Comparison of ENCODE assay signal across 14 mouse cellular contexts in genomic region chr14:118608816-118609465, GRCm38 (mm10).
A peak's percentile ranks its signal among the peaks of the same experiment; 100 is the strongest.
DNase-seq lines count a peak whose midpoint lies in the region; ATAC-seq and TF ChIP-seq lines count a peak whose summit lies in the region.
"Had no signal": no experiment of that assay in that cellular context is flagged by ENCODE, and none has a peak within 500 bp of the region (broad histone marks: within the 10 kb centered on the region; RNA-seq: fewer than 3 reads in every experiment).

No protein-coding gene starts in this region.

- peak; percentile 20 to 64 for DNase-seq in left cerebral cortex, postnatal 14 days (ENCODE audit: low spot score in 2 of 2)
- DNase-seq in left cerebral cortex, adult 18-20 months (ENCODE audit: low spot score in 2 of 2) = no peak
- no peak for DNase-seq in neural tube, embryonic 10.5 days (ENCODE audit: extremely low spot score, low spot score)
- DNase-seq in forebrain, embryonic 14.5 days (ENCODE audit: low spot score) = peak; percentile 75
- DNase-seq in layer of hippocampus, postnatal 36 days = peak; percentile 7 to 22
- DNase-seq in stomach, postnatal 0 days (ENCODE audit: low spot score) = no peak
- no peak for DNase-seq in spleen, adult 12 weeks (ENCODE audit: low spot score)
- DNase-seq: gastrocnemius, postnatal 25 days; kidney, postnatal 36 days; thymus, adult 18-20 months had no signal

- WGBS in neural tube, embryonic 14.5 days = 69% methylated on average over 16 of the region's 16 CpGs
- 24% methylated on average over 16 of the region's 16 CpGs for WGBS in forebrain, embryonic 14.5 days
- WGBS in stomach, postnatal 0 days = 74% methylated on average over 16 of the region's 16 CpGs

- H3K27me3 ChIP-seq in neural tube, embryonic 14.5 days (ENCODE audit: control insufficient read depth, insufficient read depth, low read length) = no peaks in the 10 kb centered on the region
- H3K27me3 ChIP-seq in forebrain, embryonic 14.5 days (replicated peaks; ENCODE audit: control insufficient read depth, insufficient read depth, low read length) = no peaks in the 10 kb centered on the region
- H3K27me3 ChIP-seq in stomach, postnatal 0 days (ENCODE audit: control insufficient read depth, insufficient read depth, low read length) = no peaks in the 10 kb centered on the region
- H3K27me3 ChIP-seq: heart, embryonic 12.5 days had no signal

- intact Hi-C loops in left cerebral cortex, postnatal 14 days (cut with DNase I) = no loop called here

- H3K9me3 ChIP-seq in neural tube, embryonic 14.5 days (ENCODE audit: control insufficient read depth, low read length) = no peaks in the 10 kb centered on the region
- no peaks in the 10 kb centered on the region for H3K9me3 ChIP-seq in forebrain, embryonic 14.5 days (replicated peaks; ENCODE audit: control insufficient read depth, low read length)
- H3K9me3 ChIP-seq in stomach, postnatal 0 days (ENCODE audit: control insufficient read depth, low read length) = no peaks in the 10 kb centered on the region
- H3K9me3 ChIP-seq: heart, embryonic 12.5 days had no signal

- H3K4me3 ChIP-seq in neural tube, embryonic 14.5 days (ENCODE audit: low read depth, low read length) = no peak overlapping the region
- H3K4me3 ChIP-seq in forebrain, embryonic 14.5 days (ENCODE audit: low read depth, low read length) = no peak overlapping the region
- no peak overlapping the region for H3K4me3 ChIP-seq in stomach, postnatal 0 days (ENCODE audit: low read depth, low read length)
- H3K4me3 ChIP-seq: heart, embryonic 12.5 days had no signal

- H3K36me3 ChIP-seq in neural tube, embryonic 14.5 days (ENCODE audit: control insufficient read depth, insufficient read depth, low read length) = no peaks in the 10 kb centered on the region
- no peaks in the 10 kb centered on the region for H3K36me3 ChIP-seq in forebrain, embryonic 14.5 days (ENCODE audit: control insufficient read depth, insufficient read depth, low read length)
- H3K36me3 ChIP-seq in stomach, postnatal 0 days (ENCODE audit: control insufficient read depth, insufficient read depth, low read length) = no peaks in the 10 kb centered on the region
- H3K36me3 ChIP-seq: heart, embryonic 12.5 days had no signal

- no peak for TF ChIP-seq CTCF in stomach, postnatal 0 days (IDR thresholded peaks at IDR 0.05; ENCODE audit: low read depth)

- ATAC-seq in neural tube, embryonic 14.5 days (ENCODE audit: low read depth) = peak; percentile 54; the same call in 1 of the 2 replicates
- peak; percentile 86 for ATAC-seq in forebrain, embryonic 14.5 days
- ATAC-seq in stomach, postnatal 0 days (ENCODE audit: low FRiP score, low TSS enrichment) = no peak
- ATAC-seq: CD4-positive, CD25-positive, alpha-beta regulatory T cell, adult 4 months had no signal

- TF ChIP-seq EP300 in stomach, postnatal 0 days (optimal IDR thresholded peaks at IDR 0.05) = no peak

- H3K9ac ChIP-seq in neural tube, embryonic 14.5 days (replicated peaks; ENCODE audit: low read depth, low read length) = no peak overlapping the region
- no peak overlapping the region for H3K9ac ChIP-seq in forebrain, embryonic 14.5 days (ENCODE audit: low read length)
- no peak overlapping the region for H3K9ac ChIP-seq in stomach, postnatal 0 days (ENCODE audit: low read length)
- H3K9ac ChIP-seq: heart, embryonic 12.5 days had no signal

- no peak overlapping the region for H3K4me2 ChIP-seq in neural tube, embryonic 14.5 days (ENCODE audit: low read depth, low read length)
- no peak overlapping the region for H3K4me2 ChIP-seq in forebrain, embryonic 14.5 days (ENCODE audit: low read length)
- H3K4me2 ChIP-seq in stomach, postnatal 0 days (replicated peaks; ENCODE audit: low read depth) = no peak overlapping the region
- H3K4me2 ChIP-seq: heart, embryonic 12.5 days; liver, embryonic 11.5 days had no signal

- no peak overlapping the region for H3K27ac ChIP-seq in neural tube, embryonic 14.5 days (ENCODE audit: low read depth, low read length)
- H3K27ac ChIP-seq in forebrain, embryonic 14.5 days (ENCODE audit: low read depth, low read length) = peak overlapping the region; percentile 27; the same call in 1 of the 2 replicates
- H3K27ac ChIP-seq in stomach, postnatal 0 days (replicated peaks) = no peak overlapping the region

- no peaks in the 10 kb centered on the region for H3K4me1 ChIP-seq in neural tube, embryonic 14.5 days (ENCODE audit: control insufficient read depth, insufficient read depth, low read length)
- H3K4me1 ChIP-seq in forebrain, embryonic 14.5 days (ENCODE audit: control insufficient read depth, insufficient read depth, low read length) = 0 out of 2 replicates have a peak, but pooled peaks cover 7% of the 10 kb centered on the region
- no peaks in the 10 kb centered on the region for H3K4me1 ChIP-seq in stomach, postnatal 0 days (replicated peaks; ENCODE audit: control insufficient read depth, insufficient read depth)

Comparison
In these comparisons a context has a peak if more than half of its experiments do, and no peak if none do; other contexts are left out.
1. DNase-seq: peak in left cerebral cortex, postnatal 14 days (2 of 2), forebrain, embryonic 14.5 days (single experiment) and layer of hippocampus, postnatal 36 days (2 of 2); none in left cerebral cortex, adult 18-20 months (0 of 2), neural tube, embryonic 10.5 days (single experiment), stomach, postnatal 0 days (single experiment) and spleen, adult 12 weeks (single experiment).